ENCODE assay signal across 7 mouse cellular contexts in the genomic region with DNA sequence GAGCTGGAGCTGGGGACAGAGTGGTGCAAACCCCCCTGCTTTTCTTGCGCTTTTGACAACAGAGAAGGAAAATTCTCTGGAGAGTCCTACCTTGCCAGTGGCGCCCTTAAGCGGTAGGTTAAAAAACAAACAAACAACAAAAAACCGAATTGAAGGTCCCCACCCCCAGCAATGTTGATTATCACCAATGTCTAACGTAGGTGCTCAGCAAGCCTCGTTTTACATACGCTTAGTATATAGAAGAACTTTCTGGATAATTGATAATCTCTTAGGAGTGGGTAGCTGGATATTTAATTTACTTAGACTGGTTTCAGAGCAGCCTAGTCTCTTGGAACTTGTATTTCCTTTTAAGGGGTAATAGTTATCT. TPM values are rescaled to one million over a fixed set of nuclear protein-coding genes. Genes with fewer than 3 reads are reported as not detected.
DNase-seq lines count a peak whose midpoint lies in the region; ATAC-seq lines count a peak whose summit lies in the region.

No protein-coding gene starts in this region.

- peak overlapping the region; percentile 72 for H3K4me2 ChIP-seq in limb, embryonic 15.5 days
- peak overlapping the region; percentile 74 for H3K4me2 ChIP-seq in stomach, embryonic 16.5 days (ENCODE audit: low read depth, low read length)

- no peak for DNase-seq in adrenal gland, postnatal 4 days (ENCODE audit: low spot score in 2 of 2)
- DNase-seq in adrenal gland, postnatal 10 days: no peak

- peak overlapping the region; percentile 95 for H3K4me3 ChIP-seq in megakaryocyte, embryonic 14.5 days (replicated peaks)
- peak overlapping the region; percentile 74 for H3K4me3 ChIP-seq in erythroblast, embryonic 14.5 days (replicated peaks)
- H3K4me3 ChIP-seq in limb, embryonic 15.5 days: peak overlapping the region; percentile 90
- peak overlapping the region; percentile 93 for H3K4me3 ChIP-seq in stomach, embryonic 16.5 days (replicated peaks; ENCODE audit: low read length)

- no peaks in the 10 kb centered on the region for H3K27me3 ChIP-seq in megakaryocyte, embryonic 14.5 days (replicated peaks)
- no peaks in the 10 kb centered on the region for H3K27me3 ChIP-seq in erythroblast, embryonic 14.5 days (ENCODE audit: control insufficient read depth)
- no peaks in the 10 kb centered on the region for H3K27me3 ChIP-seq in limb, embryonic 15.5 days
- H3K27me3 ChIP-seq in stomach, embryonic 16.5 days (ENCODE audit: control insufficient read depth, insufficient read depth, low read length): no peaks in the 10 kb centered on the region

- H3K9ac ChIP-seq in limb, embryonic 15.5 days: peak overlapping the region; percentile 90
- H3K9ac ChIP-seq in stomach, embryonic 16.5 days (ENCODE audit: low read length): peak overlapping the region; percentile 98

- H3K4me1 ChIP-seq in megakaryocyte, embryonic 14.5 days: peaks cover 17% of the 10 kb centered on the region
- peaks cover 23% of the 10 kb centered on the region for H3K4me1 ChIP-seq in erythroblast, embryonic 14.5 days (ENCODE audit: control insufficient read depth)
- H3K4me1 ChIP-seq in limb, embryonic 15.5 days: 0 out of 2 replicates have a peak, but pooled peaks cover 3% of the 10 kb centered on the region
- H3K4me1 ChIP-seq in stomach, embryonic 16.5 days (ENCODE audit: control insufficient read depth, insufficient read depth, low read length): peaks cover 2% of the 10 kb centered on the region; the same call in 1 of the 2 replicates

- peak overlapping the region; percentile 98 for H3K27ac ChIP-seq in limb, embryonic 15.5 days
- H3K27ac ChIP-seq in stomach, embryonic 16.5 days (ENCODE audit: low read length): peak overlapping the region; percentile 67

- under 1% methylated on average over 7 of the region's 7 CpGs for WGBS in limb, embryonic 15.5 days
- under 1% methylated on average over 7 of the region's 7 CpGs for WGBS in stomach, embryonic 16.5 days

- peaks cover 22% of the 10 kb centered on the region for H3K36me3 ChIP-seq in megakaryocyte, embryonic 14.5 days (replicated peaks; ENCODE audit: low read length)
- H3K36me3 ChIP-seq in erythroblast, embryonic 14.5 days (ENCODE audit: control insufficient read depth): peaks cover 37% of the 10 kb centered on the region
- H3K36me3 ChIP-seq in limb, embryonic 15.5 days: peaks cover 4% of the 10 kb centered on the region; the same call in 1 of the 2 replicates
- no peaks in the 10 kb centered on the region; the same call in 1 of the 2 replicates for H3K36me3 ChIP-seq in stomach, embryonic 16.5 days (ENCODE audit: control insufficient read depth, insufficient read depth, low read length)

- no peaks in the 10 kb centered on the region for H3K9me3 ChIP-seq in megakaryocyte, embryonic 14.5 days
- H3K9me3 ChIP-seq in erythroblast, embryonic 14.5 days (ENCODE audit: control insufficient read depth, low read length): no peaks in the 10 kb centered on the region
- H3K9me3 ChIP-seq in limb, embryonic 15.5 days: no peaks in the 10 kb centered on the region
- H3K9me3 ChIP-seq in stomach, embryonic 16.5 days (replicated peaks; ENCODE audit: control insufficient read depth, low read length): no peaks in the 10 kb centered on the region

- no peak for ATAC-seq in megakaryocyte, adult 5-6 weeks (ENCODE audit: poor library complexity, severe bottlenecking)
- no peak for ATAC-seq in limb, embryonic 15.5 days (ENCODE audit: insufficient number of reproducible peaks, low FRiP score, low TSS enrichment, low read depth)
- ATAC-seq in stomach, embryonic 16.5 days (ENCODE audit: insufficient read depth, low FRiP score): no peak

RNA-seq across cellular contexts. Expression of a gene that starts 0.7 kb away (rescaled TPM):
- 6.9 and 36.4 TPM in 2 replicates for polyA plus RNA-seq in megakaryocyte, embryonic 14.5 days (2012; ENCODE audit: insufficient read depth, low replicate concordance)
- 35.0 and 45.8 TPM in 2 replicates for total RNA-seq in megakaryocyte, adult 5-6 weeks (2015)
- total RNA-seq in megakaryocyte, adult 5-6 weeks (2017): 33.7 and 38.4 TPM in 2 replicates
- 3.9 and 4.3 TPM in 2 replicates for polyA plus RNA-seq in erythroblast, embryonic 14.5 days (2012)
- 20.6 and 22.3 TPM in 2 replicates for polyA plus RNA-seq in limb, embryonic 15.5 days (2015; fragmentation: Nextera tagmentation; extraction: Ambion mirVana)
- 15.4 and 18.7 TPM in 2 replicates for polyA plus RNA-seq in stomach, embryonic 16.5 days (2015; fragmentation: Nextera tagmentation; extraction: Ambion mirVana)
- 10 to 100 TPM; 13.0 to 16.2 TPM for total RNA-seq in adrenal gland, postnatal 4 days (2021)
- 1 to 10 TPM; 7.5 to 8.8 TPM for total RNA-seq in adrenal gland, postnatal 10 days (2021)
